Mouse (Mus musculus) heart, adult 9 months (tissue): ENCODE results near the gene Kir3dl2.
"Not testable (repeated sequence)": the region's sequence is repeated elsewhere in the genome, so short reads cannot be mapped to it uniquely, and the experiment has no call there.

Source experiments
- DNase-seq, 2 experiments: peaks; one replicate each; pipeline ENCODE4 v3.0.0; 2022; ENCODE audit warnings: low spot score in 2 of 2

Kir3dl2 gene

DNA sequence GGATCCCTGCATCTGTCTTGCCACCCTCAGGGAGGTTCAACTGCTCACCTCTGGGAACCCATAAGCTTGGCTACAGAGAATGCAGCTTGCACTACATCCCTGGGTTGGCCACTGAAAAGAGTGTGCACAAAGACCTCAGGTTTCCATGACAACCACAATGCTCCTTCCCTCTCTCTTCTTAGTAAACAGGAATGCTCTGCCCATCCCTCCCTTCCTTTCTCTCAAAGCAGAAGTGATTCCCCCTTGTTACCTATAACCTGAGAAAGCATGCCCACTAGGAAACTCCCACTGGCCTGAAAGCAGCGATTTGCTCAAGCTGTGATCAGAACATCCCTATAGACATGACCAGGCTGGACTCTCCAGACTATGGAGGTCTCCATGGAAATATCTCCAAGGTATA, at the start of gene Kir3dl2:
Gene Kir3dl2 (minus strand): TSS at position 101 of the 400 bp plus-strand sequence.
- not testable (repeated sequence) for DNase-seq

DNA sequence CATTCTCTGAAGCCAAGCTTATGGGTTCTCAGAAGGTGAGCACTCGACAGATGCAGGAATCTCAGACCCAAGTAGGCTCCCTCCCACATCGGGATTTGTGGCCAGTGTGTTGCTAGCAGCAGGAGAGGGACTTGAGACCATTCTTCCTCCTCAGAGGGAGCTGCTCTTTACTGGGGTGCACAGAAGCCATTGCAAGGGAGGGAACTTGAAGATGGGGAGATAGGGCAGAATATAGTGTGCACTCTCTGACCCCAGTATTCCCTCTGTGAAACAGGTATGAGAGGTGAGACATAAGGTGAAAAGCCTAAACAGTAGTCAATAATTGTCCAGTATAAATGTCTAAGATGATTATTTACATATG, 47.0 kb upstream of the Kir3dl2 start:
- no peak for DNase-seq

- no peak for DNase-seq
These were observed 46.5 kb upstream of the Kir3dl2 start, which contains the start of gene Tceal3 for GRCm38 (mm10) chrX:136590199-136590896. Tceal3 (plus strand) TSS chrX:136590842.

DNA sequence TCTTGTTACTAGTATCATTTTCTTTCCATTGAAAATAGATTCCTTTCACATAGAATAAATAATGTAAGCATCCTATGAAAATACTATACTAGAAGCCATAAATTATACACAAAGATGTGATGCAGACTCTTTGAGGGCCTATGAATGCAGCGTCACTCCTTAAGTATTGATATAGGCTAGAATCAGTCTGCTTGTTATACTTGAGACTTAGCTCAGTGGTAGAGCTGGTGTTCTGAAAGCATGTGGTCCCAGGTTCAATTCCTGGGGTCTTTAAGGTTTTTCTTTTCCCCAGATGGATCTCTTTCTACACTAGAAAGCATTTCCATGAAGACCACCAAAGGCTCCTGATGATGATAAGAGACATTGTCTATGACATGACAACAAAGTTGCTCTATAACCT, 40.8 kb upstream of the Kir3dl2 start:
- DNase-seq, result no peak

DNA sequence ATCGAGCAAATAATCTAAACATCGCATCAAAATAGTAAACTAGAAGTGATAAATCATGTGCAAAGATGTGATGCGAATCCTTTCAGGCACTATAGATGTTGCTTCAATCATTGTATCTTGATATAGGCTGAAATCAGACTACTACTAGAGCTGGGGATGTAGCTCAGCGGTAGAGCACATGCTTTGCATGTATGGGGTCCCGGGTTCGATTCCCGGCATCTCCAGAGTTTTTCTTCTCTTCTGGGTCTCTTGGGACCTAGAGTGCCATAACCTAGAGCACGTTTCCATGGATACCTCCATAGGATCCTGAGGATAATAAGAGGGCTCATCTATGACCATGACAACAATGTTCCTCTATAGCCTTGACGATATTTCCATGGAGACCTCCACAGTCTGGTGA, 25.2 kb upstream of the Kir3dl2 start:
- not testable (repeated sequence) for DNase-seq

DNA sequence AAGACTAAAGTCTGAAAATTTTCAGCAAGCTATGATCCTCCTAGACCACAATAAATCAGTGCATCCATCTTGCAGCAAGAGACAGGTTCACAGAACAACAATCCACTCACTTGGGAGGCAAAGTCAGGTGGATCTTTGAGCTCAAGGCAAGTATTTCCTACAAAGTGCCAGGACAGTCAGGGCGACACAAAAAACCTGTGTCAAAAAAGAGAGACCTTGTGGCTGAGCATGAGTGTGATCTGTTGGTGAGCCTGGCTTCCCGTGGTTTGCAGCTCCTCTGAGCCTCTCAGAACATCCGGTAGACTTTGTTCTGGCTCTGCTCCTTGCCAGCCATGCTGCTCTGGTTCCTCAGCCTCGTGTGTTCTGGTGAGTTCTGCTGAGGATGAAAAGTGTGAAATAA, 26.2 kb downstream of the Kir3dl2 start, which contains the start of gene Kir3dl1:
Gene Kir3dl1 (plus strand): TSS at position 301 of the 400 bp plus-strand sequence.
- not testable (repeated sequence) for DNase-seq
